Mouse (Mus musculus): Measurements from ENCODE around the gene Mpdz.

GRCm38 (mm10) chr4:81275957-81276715, 166.5 kb downstream of the Mpdz start:
- no peak for TF ChIP-seq POLR2A (IDR thresholded peaks at IDR 0.05; ENCODE audit: borderline replicate concordance, extremely low read depth, low read depth, low read length)
- TF ChIP-seq CTCF (IDR thresholded peaks at IDR 0.05; ENCODE audit: insufficient read depth, low read length), result no peak
